Mouse (Mus musculus): ENCODE results near the gene Ash1l. TPM values are rescaled to one million over a fixed set of nuclear protein-coding genes. Genes with fewer than 3 reads are reported as not detected.

The Ash1l gene
- polyA plus RNA-seq, 1 experiment = 6.1 TPM

DNA sequence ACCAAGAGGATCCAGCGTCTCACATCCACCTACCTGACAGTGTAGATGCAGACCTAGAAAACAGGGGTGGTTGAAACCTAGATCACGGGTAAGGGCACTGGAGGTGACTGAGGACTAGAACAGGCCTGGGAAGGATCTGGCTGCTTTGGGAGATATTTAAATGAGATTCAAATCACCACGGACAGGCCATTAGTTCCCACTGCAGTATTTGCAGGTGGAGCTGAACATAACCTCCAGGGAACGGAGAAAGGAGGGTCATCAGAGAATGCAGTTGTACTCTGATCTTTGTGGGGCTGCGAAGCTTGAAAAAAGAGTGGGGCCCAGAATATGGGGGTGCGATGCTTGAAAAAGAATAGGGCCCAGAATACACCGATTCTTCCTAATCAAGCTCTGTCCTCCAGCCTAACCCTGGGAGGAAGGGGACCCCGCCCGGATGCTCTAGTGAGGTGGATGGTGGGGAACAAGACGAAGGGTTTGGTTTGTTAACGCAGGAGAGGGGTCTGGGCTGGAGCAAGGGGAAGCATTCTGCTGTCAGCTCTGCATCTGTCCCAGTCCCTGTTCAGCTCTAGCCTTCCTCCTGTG is 142.2 kb downstream of the Ash1l start:
- Histone ChIP-seq H3K4me3 (ENCODE audit: control insufficient read depth, low read depth, low read length) (peak overlapping the region; percentile 47), H3K36me3 (ENCODE audit: control insufficient read depth, insufficient read depth, low read length) (no peaks in the 10 kb centered on the region), H3K27ac (ENCODE audit: control insufficient read depth, insufficient read depth, low read depth, low read length) (no peak overlapping the region), H3K27me3 (ENCODE audit: control insufficient read depth, insufficient read depth, low read length) (no peaks in the 10 kb centered on the region; the same call in 1 of the 2 replicates), H3K4me1 (ENCODE audit: control insufficient read depth, insufficient read depth, low read length) (peaks cover 34% of the 10 kb centered on the region)
- no peak for TF ChIP-seq CTCF (IDR thresholded peaks at IDR 0.05; ENCODE audit: control insufficient read depth, insufficient read depth, insufficient replicate concordance, low read depth, low read length)
- no peak for TF ChIP-seq POLR2A (IDR thresholded peaks at IDR 0.05; ENCODE audit: control insufficient read depth, low read depth, low read length)

DNA sequence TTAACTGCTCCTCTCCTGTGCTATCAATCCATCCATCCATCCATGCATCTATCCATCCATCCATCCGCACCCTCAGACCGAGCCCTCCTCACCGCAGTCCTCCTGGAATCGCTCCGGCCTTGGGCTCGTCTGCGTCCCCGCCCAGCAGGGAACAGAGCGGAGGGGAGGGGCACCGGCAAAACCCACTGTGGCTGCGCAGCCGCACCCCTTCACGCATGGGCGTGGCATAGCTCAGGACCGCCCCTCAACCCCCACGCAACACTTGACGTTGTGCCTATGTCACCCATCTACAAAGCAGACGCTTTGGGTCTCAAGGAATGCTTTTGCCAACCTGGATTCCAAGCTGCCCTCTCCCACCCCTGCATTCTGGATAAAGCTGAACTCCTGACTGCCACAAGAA is 142.8 kb downstream of the Ash1l start, which contains the start of gene Rusc1:
Gene Rusc1, minus strand, starts transcription at position 137 of the 400 bp plus-strand sequence.
- H3K4me1 ChIP-seq (ENCODE audit: control insufficient read depth, insufficient read depth, low read length) = peaks cover 32% of the 10 kb centered on the region
- no peaks in the 10 kb centered on the region; the same call in 1 of the 2 replicates for H3K27me3 ChIP-seq (ENCODE audit: control insufficient read depth, insufficient read depth, low read length)
- H3K4me3 ChIP-seq (ENCODE audit: control insufficient read depth, low read depth, low read length) = peak within 1 kb of the TSS; percentile 47
- H3K27ac ChIP-seq (ENCODE audit: control insufficient read depth, insufficient read depth, low read depth, low read length) = no peak within 1 kb of the TSS
- TF ChIP-seq CTCF (IDR thresholded peaks at IDR 0.05; ENCODE audit: control insufficient read depth, insufficient read depth, insufficient replicate concordance, low read depth, low read length) (no peak), POLR2A (IDR thresholded peaks at IDR 0.05; ENCODE audit: control insufficient read depth, low read depth, low read length) (no peak)
- no peaks in the 10 kb centered on the region for H3K36me3 ChIP-seq (ENCODE audit: control insufficient read depth, insufficient read depth, low read length)

DNA sequence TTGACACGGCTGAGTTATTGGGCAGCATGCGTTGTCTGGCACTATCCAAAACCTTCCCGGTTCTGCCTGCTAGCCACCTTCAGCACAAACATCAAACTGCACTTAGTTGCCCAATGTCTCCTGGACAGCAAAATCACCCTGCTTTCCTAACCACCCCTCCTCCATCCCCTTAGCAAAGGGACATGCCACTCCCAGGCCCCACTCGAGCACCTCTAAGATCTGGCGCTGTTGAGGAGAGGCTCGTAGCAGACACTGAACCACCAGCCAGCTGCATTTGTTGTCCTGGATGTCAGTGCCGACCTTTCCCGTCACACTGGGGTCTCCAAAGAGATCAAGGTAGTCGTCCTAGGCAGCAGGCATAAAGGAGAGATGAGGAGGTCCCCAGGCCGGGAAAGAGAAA is 143.6 kb downstream of the Ash1l start:
- TF ChIP-seq CTCF (IDR thresholded peaks at IDR 0.05; ENCODE audit: control insufficient read depth, insufficient read depth, insufficient replicate concordance, low read depth, low read length) (no peak), POLR2A (IDR thresholded peaks at IDR 0.05; ENCODE audit: control insufficient read depth, low read depth, low read length) (no peak)
- Histone ChIP-seq H3K27me3 (ENCODE audit: control insufficient read depth, insufficient read depth, low read length) (no peaks in the 10 kb centered on the region; the same call in 1 of the 2 replicates), H3K27ac (ENCODE audit: control insufficient read depth, insufficient read depth, low read depth, low read length) (no peak overlapping the region), H3K4me3 (ENCODE audit: control insufficient read depth, low read depth, low read length) (no peak overlapping the region), H3K4me1 (ENCODE audit: control insufficient read depth, insufficient read depth, low read length) (peaks cover 31% of the 10 kb centered on the region), H3K36me3 (ENCODE audit: control insufficient read depth, insufficient read depth, low read length) (no peaks in the 10 kb centered on the region)

DNA sequence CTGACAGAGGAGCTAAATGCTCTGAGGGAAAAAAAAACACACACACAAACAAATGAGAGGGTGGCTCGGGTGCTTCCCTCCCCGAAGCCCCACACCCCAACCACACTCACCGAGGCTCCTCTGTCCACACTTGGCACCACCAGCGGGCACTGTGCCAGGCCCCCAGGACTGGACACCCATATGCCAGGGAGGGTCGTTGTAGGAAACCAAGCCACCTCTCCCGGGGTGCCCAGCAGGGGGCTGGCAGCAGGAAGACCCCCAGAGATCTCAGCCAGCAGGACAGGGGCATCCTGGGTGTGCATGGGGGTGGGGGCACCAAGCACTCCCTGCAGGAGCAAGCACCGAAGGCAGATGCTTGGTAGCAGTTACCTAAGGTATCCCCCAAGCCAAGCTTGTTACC is 150.4 kb downstream of the Ash1l start, which contains the start of gene Gm43738:
Gene Gm43738, minus strand, starts transcription at position 289 of the 400 bp plus-strand sequence.
- H3K27me3 ChIP-seq (ENCODE audit: control insufficient read depth, insufficient read depth, low read length) = no peaks in the 10 kb centered on the region
- no peak for TF ChIP-seq POLR2A (IDR thresholded peaks at IDR 0.05; ENCODE audit: control insufficient read depth, low read depth, low read length)
- TF ChIP-seq CTCF (IDR thresholded peaks at IDR 0.05; ENCODE audit: control insufficient read depth, insufficient read depth, insufficient replicate concordance, low read depth, low read length) = no peak
- no peaks in the 10 kb centered on the region for H3K36me3 ChIP-seq (ENCODE audit: control insufficient read depth, insufficient read depth, low read length)
- H3K4me3 ChIP-seq (ENCODE audit: control insufficient read depth, low read depth, low read length) = peak within 1 kb of the TSS; percentile 86
- H3K4me1 ChIP-seq (ENCODE audit: control insufficient read depth, insufficient read depth, low read length) = peaks cover 9% of the 10 kb centered on the region
- peak within 1 kb of the TSS; percentile 61 for H3K27ac ChIP-seq (ENCODE audit: control insufficient read depth, insufficient read depth, low read depth, low read length)

DNA sequence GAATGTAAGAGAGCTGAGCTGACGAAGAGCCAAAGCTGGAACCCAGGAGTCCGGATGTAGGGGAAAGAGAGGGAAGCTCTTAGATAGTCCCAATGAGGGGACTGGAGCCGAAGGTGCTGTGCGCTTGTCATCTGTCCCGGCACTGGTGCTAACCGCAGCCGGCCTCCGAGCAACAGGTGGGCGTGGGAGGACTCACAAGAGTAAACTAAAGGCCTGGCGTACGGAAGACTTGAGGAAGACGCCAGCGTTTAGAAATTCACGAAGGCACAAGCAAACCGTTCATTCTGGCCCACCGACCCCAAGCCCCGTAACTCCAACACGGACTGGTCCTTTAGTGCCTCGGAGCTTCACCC is 151.0 kb downstream of the Ash1l start:
- TF ChIP-seq POLR2A (IDR thresholded peaks at IDR 0.05; ENCODE audit: control insufficient read depth, low read depth, low read length) = no peak
- no peak for TF ChIP-seq CTCF (IDR thresholded peaks at IDR 0.05; ENCODE audit: control insufficient read depth, insufficient read depth, insufficient replicate concordance, low read depth, low read length)

DNA sequence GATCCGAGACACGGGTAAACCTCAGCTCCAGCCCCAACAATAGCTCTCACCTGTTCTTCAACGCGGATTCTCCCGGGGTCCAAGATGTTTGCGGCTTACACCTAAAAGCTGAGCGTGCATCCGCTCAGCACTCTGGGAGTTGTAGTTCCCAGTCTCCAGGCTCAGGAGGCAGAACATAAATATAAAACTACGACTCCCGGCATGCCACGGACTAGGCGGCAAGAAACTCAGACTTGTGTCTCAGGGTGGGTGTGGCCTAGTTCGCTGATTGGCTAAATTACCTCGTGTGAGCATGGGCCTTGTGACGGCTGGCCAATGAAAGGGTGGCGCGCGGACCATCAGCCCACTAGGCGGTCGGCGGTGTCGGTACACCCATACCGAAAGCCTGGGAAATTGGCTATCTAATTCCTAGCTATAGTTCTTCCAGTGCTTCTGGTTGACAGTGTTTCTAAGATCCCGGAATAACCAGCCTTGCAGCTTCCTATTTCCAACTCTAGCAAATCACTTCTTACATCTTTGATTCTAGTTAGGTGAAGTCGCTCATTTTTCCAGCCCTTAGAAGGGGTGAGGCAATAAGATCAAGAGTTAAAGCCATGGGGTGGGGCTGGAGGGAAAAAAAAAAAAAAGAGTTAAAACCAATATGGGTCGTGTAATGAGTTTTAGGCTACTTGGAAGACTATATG is 151.5 kb downstream of the Ash1l start, which contains the start of gene Fdps:
Gene Fdps, minus strand, starts transcription at position 148 of the 683 bp plus-strand sequence.
- H3K4me3 ChIP-seq (ENCODE audit: control insufficient read depth, low read depth, low read length) = peak within 1 kb of the TSS; percentile 86
- peak within 1 kb of the TSS; percentile 61 for H3K27ac ChIP-seq (ENCODE audit: control insufficient read depth, insufficient read depth, low read depth, low read length)
- no peaks in the 10 kb centered on the region for H3K27me3 ChIP-seq (ENCODE audit: control insufficient read depth, insufficient read depth, low read length)
- peak; percentile 50; the same call in 1 of the 2 replicates for TF ChIP-seq POLR2A (IDR thresholded peaks at IDR 0.05; ENCODE audit: control insufficient read depth, low read depth, low read length)
- no peak for TF ChIP-seq CTCF (IDR thresholded peaks at IDR 0.05; ENCODE audit: control insufficient read depth, insufficient read depth, insufficient replicate concordance, low read depth, low read length)
- peaks cover 9% of the 10 kb centered on the region for H3K4me1 ChIP-seq (ENCODE audit: control insufficient read depth, insufficient read depth, low read length)
- no peaks in the 10 kb centered on the region for H3K36me3 ChIP-seq (ENCODE audit: control insufficient read depth, insufficient read depth, low read length)

More for the DNA sequence above, 151.0 kb downstream of the Ash1l start:
- Histone ChIP-seq H3K4me3 (ENCODE audit: control insufficient read depth, low read depth, low read length) (peak overlapping the region; percentile 86), H3K27me3 (ENCODE audit: control insufficient read depth, insufficient read depth, low read length) (no peaks in the 10 kb centered on the region), H3K36me3 (ENCODE audit: control insufficient read depth, insufficient read depth, low read length) (no peaks in the 10 kb centered on the region), H3K4me1 (ENCODE audit: control insufficient read depth, insufficient read depth, low read length) (peaks cover 9% of the 10 kb centered on the region), H3K27ac (ENCODE audit: control insufficient read depth, insufficient read depth, low read depth, low read length) (peak overlapping the region; percentile 61)

DNA sequence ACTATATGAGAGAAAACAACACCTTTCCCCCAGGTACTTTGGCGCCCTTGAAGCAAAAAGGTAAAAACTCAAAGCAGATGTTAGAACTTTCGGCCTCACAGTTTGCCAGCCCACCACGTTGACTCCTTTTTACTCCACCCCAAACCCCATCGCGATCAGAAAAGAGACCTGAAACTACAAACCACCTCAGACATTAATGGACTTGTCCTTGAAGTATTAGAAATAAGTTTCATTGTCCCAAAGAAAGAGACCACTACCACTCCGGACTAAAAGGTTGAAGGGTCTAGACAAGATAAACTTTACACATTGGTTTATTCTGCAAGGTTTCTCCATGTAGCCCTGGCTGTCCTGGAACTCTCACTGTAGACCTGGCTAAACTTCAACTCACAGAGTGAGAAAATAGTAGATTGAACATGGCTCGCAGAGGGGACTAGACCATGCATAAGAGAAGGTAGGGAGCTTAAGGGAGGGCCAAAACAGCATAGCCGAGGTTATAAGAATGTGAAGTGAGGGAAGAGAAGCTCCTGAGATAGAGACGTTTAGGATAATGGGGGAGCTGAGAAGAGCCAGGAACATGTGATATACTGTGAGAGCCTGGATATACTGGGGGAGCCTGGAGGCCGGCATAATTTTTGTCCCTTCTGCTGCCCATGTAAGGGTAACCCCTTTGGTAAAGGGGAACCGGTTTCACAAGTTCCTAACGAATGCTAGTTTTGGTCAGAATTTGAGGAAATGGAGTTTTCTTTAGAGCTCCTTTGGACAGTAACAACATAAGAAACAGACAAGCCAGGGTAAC is 152.3 kb downstream of the Ash1l start:
- peaks cover 9% of the 10 kb centered on the region for H3K4me1 ChIP-seq (ENCODE audit: control insufficient read depth, insufficient read depth, low read length)
- peak overlapping the region; percentile 71 for H3K4me3 ChIP-seq (ENCODE audit: control insufficient read depth, low read depth, low read length)
- no peak for TF ChIP-seq CTCF (IDR thresholded peaks at IDR 0.05; ENCODE audit: control insufficient read depth, insufficient read depth, insufficient replicate concordance, low read depth, low read length)
- TF ChIP-seq POLR2A (IDR thresholded peaks at IDR 0.05; ENCODE audit: control insufficient read depth, low read depth, low read length) = no peak
- no peaks in the 10 kb centered on the region for H3K27me3 ChIP-seq (ENCODE audit: control insufficient read depth, insufficient read depth, low read length)
- H3K27ac ChIP-seq (ENCODE audit: control insufficient read depth, insufficient read depth, low read depth, low read length) = peak overlapping the region; percentile 16; the same call in 1 of the 2 replicates
- no peaks in the 10 kb centered on the region for H3K36me3 ChIP-seq (ENCODE audit: control insufficient read depth, insufficient read depth, low read length)
